ENCODE assay signal across 8 mouse cellular contexts in the genomic region with DNA sequence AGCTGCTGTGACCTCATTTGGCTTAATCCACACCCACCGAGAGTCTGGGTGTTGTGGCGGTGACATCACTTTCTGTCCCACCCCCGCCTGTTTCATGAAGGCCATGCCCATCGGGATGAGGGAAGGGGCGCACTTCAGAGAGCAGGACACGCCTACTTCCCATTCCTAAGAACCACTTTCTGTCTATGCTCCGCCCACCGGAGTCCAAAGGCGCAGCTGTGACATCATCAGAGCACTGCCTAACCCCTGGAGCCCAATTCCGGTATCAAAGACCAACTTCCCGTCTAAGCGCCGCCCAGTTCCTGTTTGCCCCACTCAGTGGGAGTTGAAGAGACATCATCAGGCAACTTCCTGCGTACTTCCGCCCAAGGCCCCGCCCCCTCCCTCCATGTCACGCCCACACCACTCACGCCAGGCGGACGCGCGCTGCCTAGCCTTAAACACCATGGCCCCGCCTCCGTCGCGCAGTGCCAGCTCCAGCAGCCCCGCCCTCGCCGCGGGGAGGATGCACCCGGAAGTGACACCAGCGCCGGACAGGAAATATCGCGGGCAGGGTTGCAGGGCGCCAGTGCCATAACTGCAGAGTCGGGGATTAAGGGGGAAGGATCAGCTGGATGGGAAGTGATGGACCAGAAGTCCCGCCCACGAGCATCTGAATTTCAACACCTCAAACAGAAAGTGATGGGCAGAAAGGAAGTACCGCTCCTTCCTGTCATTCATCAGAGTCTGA. TPM values are rescaled to one million over a fixed set of nuclear protein-coding genes. Genes with fewer than 3 reads are reported as not detected.
DNase-seq lines count a peak whose midpoint lies in the region; ATAC-seq and TF ChIP-seq lines count a peak whose summit lies in the region.

No protein-coding gene starts in this region.

- H3K4me3 ChIP-seq in ES-Bruce4 (ENCODE audit: low read depth, low read length), result peak overlapping the region; percentile 72
- peak overlapping the region; percentile 68 for H3K4me3 ChIP-seq in embryonic facial prominence, embryonic 13.5 days
- H3K4me3 ChIP-seq in heart, embryonic 15.5 days, result peak overlapping the region; percentile 73

- no peaks in the 10 kb centered on the region for H3K9me3 ChIP-seq in ES-Bruce4 (replicated peaks; ENCODE audit: control insufficient read depth, insufficient read depth, low read length, poor library complexity, severe bottlenecking)
- H3K9me3 ChIP-seq in embryonic facial prominence, embryonic 13.5 days, result peaks cover 49% of the 10 kb centered on the region
- H3K9me3 ChIP-seq in heart, embryonic 15.5 days (replicated peaks), result peaks cover 21% of the 10 kb centered on the region

- H3K36me3 ChIP-seq in ES-Bruce4 (ENCODE audit: control insufficient read depth, insufficient read depth, low read length, poor library complexity, severe bottlenecking), result no peaks in the 10 kb centered on the region
- peaks cover 29% of the 10 kb centered on the region for H3K36me3 ChIP-seq in embryonic facial prominence, embryonic 13.5 days
- H3K36me3 ChIP-seq in heart, embryonic 15.5 days, result peaks cover 11% of the 10 kb centered on the region; the same call in 1 of the 2 replicates

- peak; percentile 67 for ATAC-seq in embryonic facial prominence, embryonic 13.5 days (ENCODE audit: insufficient number of reproducible peaks, insufficient read depth, low FRiP score, low TSS enrichment, low read depth)
- ATAC-seq in heart, embryonic 15.5 days (replicated peaks; ENCODE audit: insufficient number of reproducible peaks, insufficient read depth, low FRiP score, low read depth), result peak; percentile 59
- ATAC-seq in megakaryocyte progenitor cell, adult 5-6 weeks (replicated peaks; ENCODE audit: poor library complexity), result peak; percentile 33

- peak; percentile 87 for DNase-seq in adrenal gland, postnatal 25 days
- DNase-seq in layer of hippocampus, adult 9-11 months, result peak; percentile 98
- peak; percentile 94 for DNase-seq in right cerebral cortex, postnatal 14 days
- DNase-seq in urinary bladder, postnatal 4 days (ENCODE audit: low spot score in 2 of 2), result peak; percentile 95

- peak overlapping the region; percentile 90 for H3K27ac ChIP-seq in ES-Bruce4 (ENCODE audit: insufficient read depth, low read length)
- peak overlapping the region; percentile 91 for H3K27ac ChIP-seq in embryonic facial prominence, embryonic 13.5 days
- H3K27ac ChIP-seq in heart, embryonic 15.5 days, result peak overlapping the region; percentile 96

- H3K9ac ChIP-seq in ES-Bruce4 (ENCODE audit: low read depth, poor library complexity, severe bottlenecking), result peak overlapping the region; percentile 27
- H3K9ac ChIP-seq in embryonic facial prominence, embryonic 13.5 days, result 0 out of 2 replicates have a peak overlapping the region, but pooled peaks have one; percentile 11
- H3K9ac ChIP-seq in heart, embryonic 15.5 days, result no peak overlapping the region

- H3K4me2 ChIP-seq in embryonic facial prominence, embryonic 13.5 days, result peak overlapping the region; percentile 59
- H3K4me2 ChIP-seq in heart, embryonic 15.5 days, result peak overlapping the region; percentile 79

- no peak for TF ChIP-seq CTCF in ES-Bruce4 (IDR thresholded peaks at IDR 0.05; ENCODE audit: low read depth, low read length)

- H3K27me3 ChIP-seq in ES-Bruce4 (ENCODE audit: control insufficient read depth, insufficient read depth, low read length, poor library complexity, severe bottlenecking), result no peaks in the 10 kb centered on the region
- H3K27me3 ChIP-seq in embryonic facial prominence, embryonic 13.5 days, result no peaks in the 10 kb centered on the region
- no peaks in the 10 kb centered on the region for H3K27me3 ChIP-seq in heart, embryonic 15.5 days

- TF ChIP-seq POLR2A in ES-Bruce4 (IDR thresholded peaks at IDR 0.05; ENCODE audit: insufficient read depth, low read length), result no peak

- 6% methylated on average over 40 of the region's 40 CpGs for WGBS in embryonic facial prominence, embryonic 13.5 days
- 6% methylated on average over 40 of the region's 40 CpGs for WGBS in heart, embryonic 15.5 days

- peak; percentile 23; the same call in 1 of the 2 replicates for TF ChIP-seq EP300 in ES-Bruce4 (IDR thresholded peaks at IDR 0.05; ENCODE audit: insufficient read depth, low read depth, low read length)

- H3K4me1 ChIP-seq in ES-Bruce4 (ENCODE audit: control insufficient read depth, insufficient read depth, low read length), result no peaks in the 10 kb centered on the region
- H3K4me1 ChIP-seq in embryonic facial prominence, embryonic 13.5 days, result no peaks in the 10 kb centered on the region
- H3K4me1 ChIP-seq in heart, embryonic 15.5 days (replicated peaks), result 0 out of 2 replicates have a peak, but pooled peaks cover 4% of the 10 kb centered on the region

RNA-seq across cellular contexts. Expression of a gene that starts 2.0 kb away (rescaled TPM):
- polyA plus RNA-seq in ES-Bruce4 (2011; ENCODE audit: insufficient read depth, insufficient read length, low read depth, missing spikeins), result 9.4 and 15.6 TPM in 2 replicates
- 42.8 and 45.0 TPM in 2 replicates for total RNA-seq in adrenal gland, postnatal 25 days (2021)
- 6.7 and 7.3 TPM in 2 replicates for polyA plus RNA-seq in embryonic facial prominence, embryonic 13.5 days (2015; fragmentation: Nextera tagmentation; extraction: Ambion mirVana)
- 8.0 and 11.1 TPM in 2 replicates for polyA plus RNA-seq in heart, embryonic 15.5 days (2015; fragmentation: Nextera tagmentation; extraction: Ambion mirVana)
- total RNA-seq in megakaryocyte progenitor cell, adult 5-6 weeks (2015), result 8.8 and 11.5 TPM in 2 replicates
- 18.1 and 22.1 TPM in 2 replicates for total RNA-seq in megakaryocyte progenitor cell, adult 5-6 weeks (2017)

Comparison
In these comparisons a context has a peak if more than half of its experiments do, and no peak if none do; other contexts are left out.
1. Peak in every context shown above with its lines: DNase-seq, ATAC-seq, H3K4me3 ChIP-seq and H3K27ac ChIP-seq.